Mouse (Mus musculus) brain, adult 2 months (tissue): ENCODE measurements around the gene Fbln2.
A peak's percentile ranks its signal among the peaks of the same experiment; 100 is the strongest.

Experiments used
- DNase-seq: peaks from one replicate; pipeline ENCODE4 v3.0.0; 2011; ENCODE audit warnings: low read depth, low spot score

Fbln2 gene

DNA sequence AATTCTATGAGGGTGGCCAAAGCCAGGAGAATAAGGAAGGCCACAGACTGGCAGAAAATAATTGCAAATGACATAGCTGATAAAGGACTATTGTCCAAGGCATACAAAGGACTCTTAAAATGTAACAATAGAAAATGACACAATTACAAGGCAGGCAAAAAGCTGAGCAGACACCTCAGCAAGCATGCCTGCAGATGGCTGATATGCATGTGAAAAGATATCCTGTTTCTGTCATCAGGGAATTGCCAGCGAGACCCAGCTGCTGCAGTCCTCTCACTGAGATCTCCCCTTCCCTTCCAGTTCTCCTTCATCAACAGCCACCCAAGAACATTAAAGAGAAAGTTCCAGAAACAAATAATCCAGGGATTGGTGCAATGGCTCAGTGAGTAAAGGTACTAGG, 66.0 kb downstream of the Fbln2 start:
- DNase-seq: peak; percentile 58

DNA sequence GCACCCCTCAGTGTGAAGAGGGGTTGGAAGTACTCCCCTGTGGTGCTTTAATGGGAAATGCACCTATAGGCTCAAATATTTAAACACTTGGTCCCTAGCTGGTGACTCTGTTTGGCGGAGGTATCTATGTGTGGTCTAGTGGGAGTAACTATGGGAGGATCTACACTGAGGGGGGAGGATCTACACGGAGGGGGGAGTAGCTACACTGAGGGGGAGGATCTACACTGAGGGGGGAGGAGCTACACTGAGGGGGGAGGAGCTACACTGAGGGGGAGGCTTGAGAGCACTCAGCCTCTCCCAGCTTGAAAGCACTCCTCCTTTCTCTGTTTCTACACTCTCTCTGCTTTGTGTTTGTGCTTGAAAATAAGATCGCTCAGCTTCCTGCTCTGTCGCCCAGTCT, 67.2 kb downstream of the Fbln2 start:
- no peak for DNase-seq

DNA sequence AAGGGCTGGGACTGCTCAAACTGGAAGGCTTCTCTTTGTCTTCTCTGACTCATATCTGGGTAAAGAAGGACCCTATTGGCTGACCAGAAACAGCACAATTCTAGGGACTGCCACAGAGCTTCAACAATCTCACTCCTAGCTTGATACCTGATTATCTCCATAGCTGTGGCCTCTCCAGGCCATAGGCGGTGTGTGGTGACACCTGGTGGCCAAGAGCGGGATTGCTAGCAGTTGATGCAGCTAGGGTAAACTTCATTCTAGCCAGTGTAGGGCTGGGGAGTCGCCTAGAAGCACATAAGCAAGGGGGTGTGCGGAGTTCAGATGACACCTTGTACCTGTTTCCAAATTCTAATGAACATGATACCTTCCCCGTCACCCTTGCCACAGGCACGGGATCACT, 69.0 kb downstream of the Fbln2 start:
- peak; percentile 82 for DNase-seq

DNA sequence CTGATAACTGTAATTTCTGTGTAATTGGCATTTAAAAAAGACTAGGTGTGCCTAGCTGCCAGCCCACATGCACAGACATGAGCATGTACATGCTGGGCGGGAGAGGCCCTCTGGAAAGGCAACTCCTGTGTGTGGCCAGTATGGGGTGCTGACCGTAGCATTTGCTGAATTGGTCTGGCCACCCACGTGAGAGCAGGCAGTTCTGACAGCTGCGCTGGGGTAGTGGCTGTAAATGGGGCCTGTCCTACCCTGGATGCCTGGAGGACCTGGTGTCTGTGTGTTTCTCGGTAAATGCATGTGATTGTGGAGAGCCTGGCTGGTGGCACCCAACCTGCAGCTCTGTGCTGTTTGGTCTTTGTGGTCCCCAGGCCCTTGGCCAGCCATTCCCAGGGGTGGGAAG, 69.5 kb downstream of the Fbln2 start:
- DNase-seq: no peak

DNA sequence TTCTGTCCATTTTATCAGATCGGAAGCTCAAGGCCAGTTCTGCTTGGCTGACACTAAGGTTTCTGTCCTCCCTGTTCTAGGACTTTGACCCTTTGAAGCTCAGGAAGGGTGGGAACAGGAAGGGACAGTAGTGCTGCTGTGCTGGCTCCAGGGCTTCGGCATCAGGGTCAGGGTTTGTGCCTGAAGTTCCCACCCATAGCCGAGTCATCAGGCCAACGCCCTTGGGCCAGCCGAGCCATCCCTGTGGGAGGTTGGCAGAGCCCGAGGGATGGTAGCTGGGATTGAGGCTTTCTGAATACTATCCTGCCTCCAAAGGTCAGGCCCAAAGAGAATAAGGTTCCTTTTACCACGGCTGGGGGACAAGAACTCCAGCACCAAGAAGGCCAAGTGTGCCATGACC, 70.8 kb downstream of the Fbln2 start:
- DNase-seq: no peak

DNA sequence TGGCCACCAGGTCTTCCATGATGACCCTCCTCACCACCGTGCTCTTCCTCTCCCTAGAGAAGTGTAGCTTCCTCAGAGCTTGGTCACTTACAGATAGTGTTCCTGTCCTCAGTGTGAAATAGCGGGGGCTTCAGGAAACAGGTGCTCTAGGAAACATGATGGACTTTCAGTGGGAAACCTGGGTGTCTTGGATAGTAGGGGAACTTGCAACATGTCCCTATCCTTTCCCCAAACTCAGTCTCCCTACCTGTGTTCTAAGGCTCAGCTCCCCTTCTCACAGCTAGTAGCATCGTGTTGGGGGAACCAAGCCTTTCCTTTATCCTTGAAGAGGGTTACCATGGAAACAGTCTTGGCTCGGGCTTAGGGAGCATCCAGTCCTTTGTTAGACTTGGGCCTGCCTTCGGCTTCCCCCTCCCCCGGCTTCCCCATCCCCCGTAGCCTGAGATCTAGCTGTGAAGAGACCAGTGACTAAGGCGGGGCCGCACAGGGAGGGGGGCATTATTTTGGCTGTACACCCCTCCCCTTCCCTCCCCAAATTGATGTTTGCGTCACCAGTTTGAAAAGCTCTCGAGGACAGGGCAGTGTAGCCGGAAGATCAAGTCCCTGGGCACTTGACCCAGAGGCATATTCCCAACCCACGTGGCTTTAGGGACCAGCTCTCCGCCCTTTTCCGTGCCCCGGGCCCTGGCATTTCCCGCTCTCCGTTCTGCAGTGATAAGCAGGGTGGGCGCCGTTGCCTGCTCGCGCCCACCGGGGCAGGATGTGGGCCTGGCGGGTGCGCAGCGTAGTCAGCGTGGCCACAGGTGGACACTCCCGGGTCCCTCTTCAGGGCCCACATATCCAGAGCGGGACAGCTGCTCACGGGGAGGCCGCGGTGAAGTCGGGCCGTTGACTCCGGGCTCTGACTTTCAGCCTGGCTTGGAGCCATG, 72.5 kb downstream of the Fbln2 start:
- peak; percentile 90 for DNase-seq

DNA sequence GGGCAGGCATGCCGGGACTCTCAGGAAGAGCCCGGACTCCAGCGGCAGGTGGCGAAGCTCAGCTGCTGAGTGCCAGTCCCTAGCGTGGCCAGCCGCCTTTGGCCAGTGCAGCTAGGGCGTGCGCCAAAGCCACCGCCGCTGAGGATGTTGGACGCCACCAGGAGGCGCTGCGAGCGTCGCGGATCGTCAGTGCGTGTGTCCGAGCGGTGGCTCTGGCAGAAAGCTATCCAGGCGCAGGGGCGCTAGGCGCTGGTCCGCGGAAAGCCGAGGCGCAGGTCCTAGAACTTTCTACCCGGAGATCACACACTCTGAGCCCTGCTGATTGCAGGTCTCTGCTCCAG, 73.2 kb downstream of the Fbln2 start:
- DNase-seq: peak; percentile 93

DNA sequence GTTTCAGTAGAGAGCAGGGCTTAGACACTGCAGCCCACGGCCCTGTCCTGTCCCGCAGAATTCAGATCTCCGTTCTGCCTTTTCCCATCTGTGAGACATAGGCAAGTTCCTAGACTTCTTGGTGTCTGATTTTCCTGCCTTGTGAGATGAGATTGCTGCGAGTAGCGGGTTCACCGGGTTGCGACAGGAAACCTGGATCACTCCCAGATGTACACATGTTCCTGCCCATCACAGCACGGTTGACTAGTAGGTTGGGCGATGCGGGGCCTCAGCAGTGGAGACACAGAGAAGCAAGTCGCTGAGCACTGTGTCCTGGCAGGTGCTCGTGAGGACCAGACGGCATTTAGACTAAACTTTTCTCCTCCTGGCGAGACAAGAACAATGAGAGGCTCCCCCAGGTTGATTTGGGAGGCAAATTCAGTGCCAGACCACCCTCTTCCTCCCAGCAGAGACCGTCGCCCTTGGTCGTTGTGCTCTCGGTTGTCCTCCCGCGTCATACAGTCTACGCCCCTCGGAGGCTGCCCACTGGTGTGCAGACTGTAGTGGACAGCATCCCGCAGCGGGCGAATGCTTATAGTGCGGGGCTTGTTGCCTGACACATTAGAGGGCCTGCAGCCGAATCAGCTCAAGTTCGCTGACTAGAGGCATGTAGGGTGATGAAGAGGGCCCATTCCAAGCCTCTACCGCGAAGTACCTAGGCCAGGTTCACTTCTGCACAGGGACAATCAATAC, 73.7 kb downstream of the Fbln2 start:
- DNase-seq: peak; percentile 27

DNA sequence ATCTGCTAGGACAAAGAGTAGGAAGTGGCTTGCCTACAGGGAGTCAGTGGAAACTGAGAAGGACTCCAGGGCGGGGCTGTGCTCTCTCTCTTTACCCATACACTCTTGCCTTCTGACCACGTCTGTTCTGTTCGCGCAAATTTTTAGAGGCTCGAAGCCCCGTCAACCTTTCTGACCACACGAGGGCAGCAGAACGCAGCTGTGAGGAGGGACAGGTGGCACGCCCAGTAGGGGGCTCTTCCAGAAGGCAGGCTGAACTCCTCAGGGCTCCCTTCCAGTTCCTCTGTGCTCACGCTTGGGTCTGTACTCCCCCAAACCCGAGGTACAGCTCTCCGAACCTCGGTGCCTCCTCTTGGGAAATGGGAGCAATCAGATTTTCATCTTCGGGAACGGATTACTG, 74.4 kb downstream of the Fbln2 start:
- peak; percentile 97 for DNase-seq

DNA sequence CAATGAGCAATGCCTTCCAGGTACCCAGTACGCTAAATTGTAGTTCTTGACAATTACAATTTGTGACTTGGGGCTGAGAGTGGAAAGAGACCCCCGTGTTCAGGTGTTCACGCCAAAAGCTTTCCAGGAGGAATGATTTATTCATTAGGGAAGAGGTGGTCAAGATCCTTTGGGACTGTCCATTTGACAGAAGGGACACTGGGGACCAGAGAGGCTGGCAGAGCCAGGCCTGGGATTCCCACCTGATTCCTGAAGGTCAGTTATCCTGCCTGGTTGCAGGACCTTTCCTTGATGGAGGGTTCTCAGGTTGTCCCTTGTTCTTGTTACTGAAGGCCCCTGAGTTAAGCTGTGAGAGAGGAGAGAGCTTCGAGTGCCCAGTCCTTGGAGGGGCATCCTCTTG, 74.9 kb downstream of the Fbln2 start:
- no peak for DNase-seq

DNA sequence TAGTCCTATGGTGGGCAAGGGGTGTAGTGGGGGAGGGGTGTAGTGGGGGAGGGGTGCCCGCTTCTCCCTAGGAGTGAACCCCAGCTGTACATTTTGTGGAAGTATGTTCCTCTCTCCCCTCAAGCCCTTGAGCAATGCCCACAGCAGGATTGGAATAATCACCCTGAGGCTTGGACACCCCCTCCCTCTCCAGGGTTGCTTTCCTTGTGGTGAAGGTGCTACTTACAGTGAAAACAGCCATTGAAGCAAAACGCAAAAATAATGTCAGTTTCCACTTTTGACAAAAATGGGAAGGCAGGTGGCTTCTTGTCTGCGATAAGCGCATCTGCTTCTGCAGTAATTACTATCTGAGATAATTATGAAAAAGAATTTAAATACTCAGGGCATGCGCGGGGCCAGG, 75.4 kb downstream of the Fbln2 start:
- DNase-seq: no peak

DNA sequence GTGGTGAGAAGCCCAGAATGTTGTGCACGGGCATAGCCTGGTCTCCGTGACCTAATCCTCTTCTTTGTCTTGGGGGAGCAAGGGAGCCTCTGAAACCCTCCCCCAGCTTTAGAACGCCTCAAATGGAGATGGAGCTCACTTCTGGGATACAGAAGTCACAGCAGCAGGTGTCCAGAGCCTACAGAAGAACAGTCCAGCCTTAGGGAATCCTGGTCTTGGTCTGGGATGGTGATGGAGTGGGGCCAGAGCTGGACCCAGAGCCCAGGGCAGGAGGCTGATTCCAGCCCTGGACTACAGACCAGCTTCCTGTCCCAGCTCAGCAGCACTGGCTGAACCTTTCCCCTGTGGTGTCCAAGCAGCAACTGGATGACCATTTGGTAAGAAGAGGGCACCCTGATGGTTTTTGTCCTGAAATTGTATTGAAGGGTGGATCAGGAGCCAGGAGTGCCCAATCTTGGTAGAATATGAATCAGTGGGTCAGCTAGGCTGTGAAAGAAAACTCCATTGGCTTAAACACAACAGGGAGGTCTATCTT, 76.1 kb downstream of the Fbln2 start:
- DNase-seq: no peak

DNA sequence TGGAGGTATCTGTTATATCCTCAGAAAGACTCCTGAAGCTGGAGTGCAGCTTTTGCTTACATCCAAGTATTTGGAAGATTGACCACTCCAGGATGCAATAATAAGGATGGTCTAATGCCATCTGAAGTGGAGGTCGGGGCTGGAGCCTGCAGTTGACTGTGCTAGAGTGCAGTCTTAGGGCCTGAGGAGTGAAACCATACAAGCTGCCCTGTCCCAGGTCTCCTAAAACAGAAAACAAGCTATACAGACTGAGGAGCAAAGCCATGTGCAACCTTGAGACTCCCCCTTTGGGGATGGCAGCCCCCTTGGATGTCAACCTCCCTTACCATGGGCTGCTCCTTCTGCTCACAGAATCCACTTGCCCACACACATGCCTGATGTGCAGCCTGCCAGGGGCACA, 76.7 kb downstream of the Fbln2 start:
- no peak for DNase-seq

DNA sequence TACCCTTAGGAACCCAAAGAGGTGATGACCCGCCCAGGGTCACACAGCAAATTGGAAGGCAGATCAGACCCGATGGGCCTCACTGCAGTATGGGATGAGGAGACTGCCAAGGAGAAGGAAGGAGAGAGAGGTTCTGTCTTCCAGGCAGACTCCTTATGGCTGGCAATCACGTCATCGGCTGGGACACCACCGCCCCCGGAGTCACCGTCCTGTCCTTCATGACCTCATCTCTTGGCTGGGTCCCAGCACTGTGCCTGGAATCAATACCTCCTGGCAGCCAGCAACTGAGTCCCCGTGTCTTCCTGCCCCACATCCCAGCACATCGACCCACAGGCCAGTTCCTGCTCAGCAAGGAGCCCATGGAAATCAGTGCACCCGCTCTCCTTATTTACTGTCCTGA, 78.7 kb downstream of the Fbln2 start:
- peak; percentile 71 for DNase-seq

DNA sequence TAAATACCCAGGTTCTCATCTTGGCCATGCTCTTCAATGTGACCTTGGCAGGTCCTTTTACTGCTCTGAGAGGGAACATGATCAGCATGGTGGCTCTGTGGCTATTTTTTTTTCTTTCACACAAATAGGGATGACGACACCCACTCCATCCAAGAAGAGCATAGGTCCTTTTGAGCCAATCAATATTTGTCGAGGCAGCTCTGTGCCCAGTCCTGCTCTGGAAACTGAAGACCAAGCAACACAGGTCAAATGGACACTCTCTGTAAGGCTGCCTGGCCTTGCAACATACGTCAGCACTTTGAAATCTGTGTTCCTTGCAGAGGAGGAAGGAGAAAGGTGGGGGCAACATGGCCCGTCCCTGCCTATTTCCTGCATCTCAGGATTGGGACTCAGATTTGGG, 83.2 kb downstream of the Fbln2 start:
- DNase-seq: no peak

DNA sequence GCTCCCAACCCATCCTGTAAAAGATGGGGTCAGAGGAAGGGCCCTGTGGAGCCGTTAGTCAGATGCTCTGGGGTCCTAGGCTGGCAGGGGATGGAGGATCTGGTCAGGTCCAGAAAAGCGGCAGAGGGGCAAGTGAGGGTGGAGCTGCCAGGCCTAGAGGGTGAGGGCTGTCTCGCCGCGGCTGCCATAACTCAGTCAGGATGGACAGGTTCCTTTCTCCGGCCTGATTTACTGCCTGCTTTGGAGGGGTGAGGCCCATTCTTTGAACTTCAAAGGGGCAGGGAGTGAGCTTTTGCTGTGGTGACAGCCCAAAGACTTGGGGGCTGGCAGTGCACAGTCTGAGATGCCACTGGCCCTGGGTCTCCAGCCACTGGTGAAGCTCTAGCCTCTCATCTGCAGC, 86.6 kb downstream of the Fbln2 start:
- DNase-seq: no peak

DNA sequence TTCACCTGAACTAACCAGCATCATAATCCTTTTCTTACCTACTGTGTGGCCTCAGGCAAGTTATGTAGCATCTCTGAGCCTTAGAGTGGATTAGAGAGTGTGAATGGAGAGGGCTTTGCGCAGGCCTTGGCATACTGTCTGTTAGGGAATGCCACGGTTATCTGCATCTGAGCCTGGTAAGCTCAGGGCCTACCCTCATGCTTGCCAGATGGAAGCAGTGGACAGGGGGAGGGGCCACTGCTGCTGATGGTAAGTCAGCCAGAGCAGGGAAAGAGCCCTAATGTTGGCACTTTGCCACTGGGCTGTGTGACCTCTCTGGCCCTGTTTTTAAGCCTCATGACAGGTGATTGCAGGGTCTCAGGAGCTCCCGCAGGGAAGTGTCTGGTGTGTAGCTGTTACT, 87.8 kb downstream of the Fbln2 start:
- DNase-seq: no peak

DNA sequence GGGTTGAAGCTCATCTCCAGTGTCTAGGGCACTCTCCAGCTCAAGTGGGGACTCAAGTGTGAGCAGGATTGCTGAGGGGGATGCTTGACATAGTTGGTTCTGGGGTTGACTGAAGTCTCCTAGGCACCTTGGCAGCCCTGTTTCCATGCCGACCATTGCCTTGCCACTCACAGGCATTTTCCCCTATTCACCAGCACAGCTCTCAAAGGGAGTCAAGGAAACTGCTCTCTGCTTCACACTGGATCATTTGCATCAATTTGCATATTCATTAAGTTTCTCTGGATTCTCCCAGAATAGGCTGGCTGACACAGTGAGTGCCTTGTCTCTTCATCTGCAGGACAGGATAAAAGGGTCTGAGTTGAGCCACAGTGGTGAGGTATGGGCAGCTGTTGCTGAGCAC, 89.6 kb downstream of the Fbln2 start:
- peak; percentile 86 for DNase-seq

DNA sequence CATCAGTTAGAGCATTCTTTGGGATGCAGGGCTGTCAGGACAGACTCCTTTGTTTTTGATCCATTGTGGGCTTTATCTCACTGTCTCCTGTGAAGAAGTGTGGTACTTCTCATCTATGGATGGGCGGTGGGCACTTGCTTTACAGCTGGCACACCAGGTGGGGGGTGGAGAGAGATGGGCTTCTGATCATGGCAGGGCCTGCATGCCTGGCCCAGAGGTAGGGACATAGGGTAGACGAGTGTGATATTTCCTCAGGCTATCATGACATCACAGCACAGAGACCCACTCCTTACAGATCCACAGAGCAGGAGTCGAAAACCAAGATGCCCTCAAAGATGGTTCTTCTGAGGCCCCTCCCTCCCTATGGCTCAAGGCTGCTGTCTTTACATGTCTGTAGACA, 90.1 kb downstream of the Fbln2 start:
- DNase-seq: no peak

DNA sequence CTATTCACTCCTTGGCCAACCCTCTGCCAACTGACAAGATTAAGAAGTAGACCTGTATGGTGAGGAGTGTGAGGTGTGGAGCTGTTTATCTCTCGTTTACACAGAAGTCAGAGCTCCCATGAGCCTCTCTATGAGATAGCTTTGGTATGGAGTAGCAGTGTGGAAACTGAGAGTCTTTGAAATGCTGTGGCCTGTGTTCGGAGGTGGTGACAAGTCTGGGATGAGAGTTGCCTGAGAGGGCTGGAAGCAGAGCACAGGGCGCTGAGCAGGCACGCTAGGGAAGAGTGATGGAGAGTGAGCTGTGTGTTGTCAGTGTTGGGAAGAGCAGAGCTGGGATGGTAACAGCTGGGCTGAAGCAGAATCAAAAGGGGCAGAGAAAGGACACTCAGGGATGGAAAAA, 91.9 kb downstream of the Fbln2 start:
- no peak for DNase-seq

DNA sequence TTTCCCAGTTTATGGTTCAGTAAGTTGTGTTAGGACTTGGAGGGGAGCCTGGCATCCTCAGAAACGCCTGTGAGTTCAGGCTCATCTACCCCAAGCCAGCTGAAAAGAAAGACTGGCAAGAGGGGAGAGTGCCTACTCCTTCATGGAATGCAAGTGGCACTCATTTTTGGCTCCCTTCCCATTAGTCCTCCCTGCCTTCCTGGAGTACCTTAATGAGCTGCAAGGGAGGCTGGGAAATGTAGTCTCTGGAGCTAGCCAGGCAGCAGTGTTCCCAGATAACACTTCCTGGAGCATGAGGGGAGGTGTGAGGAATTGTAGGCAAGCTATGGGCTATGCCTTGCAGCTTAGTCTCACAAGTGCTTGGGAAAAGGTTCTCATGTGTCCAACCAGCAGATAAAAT, 95.7 kb downstream of the Fbln2 start:
- peak; percentile 83 for DNase-seq

DNA sequence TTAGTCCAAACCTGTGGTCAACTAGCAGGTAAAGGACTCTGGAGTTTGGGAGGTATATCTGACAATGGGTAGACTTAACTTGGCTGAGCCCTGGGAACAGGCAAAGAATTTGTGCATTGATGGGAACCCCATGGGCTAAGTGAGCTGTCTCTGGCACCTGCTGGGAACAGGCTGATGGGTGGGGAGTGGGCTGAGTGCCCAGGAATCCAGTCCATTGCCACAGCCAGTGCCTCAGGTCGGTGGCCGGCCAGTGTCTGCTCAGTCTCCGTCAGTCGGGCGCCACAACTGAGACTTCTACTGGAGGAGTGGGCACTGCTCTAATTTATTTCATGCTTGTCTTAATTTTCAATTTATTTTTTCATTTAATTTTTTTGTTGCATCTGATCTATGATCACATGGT, 98.9 kb downstream of the Fbln2 start:
- no peak for DNase-seq

DNA sequence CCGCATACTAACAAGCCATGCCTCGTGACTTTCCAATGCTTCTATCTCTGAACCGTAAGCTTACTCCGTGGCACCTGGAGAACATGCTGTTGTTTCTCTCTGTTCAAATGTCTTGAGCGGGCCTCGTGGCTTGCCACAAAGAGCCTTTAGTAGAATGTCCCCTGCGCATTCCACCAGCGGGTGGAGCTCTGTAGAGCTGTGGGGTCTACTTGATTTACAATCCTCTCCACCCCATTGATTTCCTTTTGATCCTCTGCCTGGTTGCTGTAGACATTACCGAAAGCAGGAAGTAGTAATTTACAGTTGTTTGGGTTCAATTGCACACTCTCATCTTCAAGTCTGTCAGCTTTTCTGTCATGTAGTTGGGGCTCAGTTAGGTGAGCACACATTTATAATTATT, 100.2 kb downstream of the Fbln2 start:
- no peak for DNase-seq
